Mouse (Mus musculus): ENCODE results near the gene Olfr406. TPM values are rescaled to one million over a fixed set of nuclear protein-coding genes. Genes with fewer than 3 reads are reported as not detected.

Gene Olfr406
- not detected in 4 replicates for total RNA-seq (2023)

GRCm38 (mm10) chr11:74259508-74259907 is at the start of gene Olfr406:
TSS of gene Olfr406 (plus strand) at chr11:74259808.

GRCm38 (mm10) chr11:74211279-74211678 is 48.3 kb upstream of the Olfr406 start, which contains the start of gene Olfr43:
TSS of gene Olfr43 (minus strand) at chr11:74211379.

GRCm38 (mm10) chr11:74283436-74283835 is 23.8 kb downstream of the Olfr406 start, which contains the start of gene Olfr59:
TSS of gene Olfr59 (plus strand) at chr11:74283736.

Other genes with a start within 250 kb of the Olfr406 start
- not detected in 4 replicates for gene Olfr139, start 203.3 kb upstream of the Olfr406 start, total RNA-seq (2023)
- gene Olfr399, start 203.2 kb upstream of the Olfr406 start, total RNA-seq (2023), result not detected in 4 replicates
- not detected in 4 replicates for gene Zfp616, start 189.9 kb upstream of the Olfr406 start, total RNA-seq (2023)
- gene Olfr401, start 146.1 kb upstream of the Olfr406 start, total RNA-seq (2023), result not detected in 4 replicates
- not detected in 4 replicates for gene Olfr402, start 106.3 kb upstream of the Olfr406 start, total RNA-seq (2023)
- not detected in 4 replicates for gene Olfr403, start 73.6 kb upstream of the Olfr406 start, total RNA-seq (2023)
- gene Olfr43, start 48.4 kb upstream of the Olfr406 start, total RNA-seq (2023), result not detected in 4 replicates
- gene Olfr59, start 23.9 kb downstream of the Olfr406 start, total RNA-seq (2023), result not detected in 4 replicates
- not detected in 4 replicates for gene Olfr410, start 78.2 kb downstream of the Olfr406 start, total RNA-seq (2023)
- gene Olfr411, start 92.8 kb downstream of the Olfr406 start, total RNA-seq (2023), result not detected in 4 replicates
- gene Olfr412, start 102.3 kb downstream of the Olfr406 start, total RNA-seq (2023), result not detected in 4 replicates

All from B cell, adult 62 days (primary cell).